Mouse (Mus musculus): Measurements from ENCODE around the gene Manbal. TPM values are rescaled to one million over a fixed set of nuclear protein-coding genes. Genes with fewer than 3 reads are reported as not detected.

Gene Manbal
- polyA plus RNA-seq, 2 experiments = 9.1 to 14.6 TPM

DNA sequence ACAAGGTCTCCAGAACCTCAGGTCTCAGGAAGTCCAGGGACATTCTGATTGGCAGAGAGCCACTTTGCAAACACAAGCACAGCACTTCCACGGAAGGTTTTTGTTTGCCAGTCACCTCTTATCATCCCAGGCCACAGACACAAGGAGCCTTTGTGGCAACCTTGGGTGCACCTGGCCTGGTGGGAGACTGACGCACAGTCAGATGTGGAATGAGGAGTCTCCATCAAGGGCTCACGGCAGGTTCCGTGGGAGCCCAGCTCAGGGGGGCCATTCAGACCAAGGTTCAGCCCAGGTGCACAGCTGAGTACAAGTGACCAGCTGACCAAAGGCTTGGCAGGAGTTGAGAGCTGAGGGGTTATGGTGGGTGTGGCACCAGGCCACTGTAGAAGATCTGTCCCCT lies 30.0 kb downstream of the Manbal start:
- ATAC-seq (ENCODE audit: insufficient read depth) = no peak
- DNase-seq (ENCODE audit: low read depth in 3 of 3, low spot score in 3 of 3) = no peak
- no peaks in the 10 kb centered on the region for H3K27me3 ChIP-seq (ENCODE audit: control insufficient read depth, insufficient read depth, low read length)
- TF ChIP-seq EP300 (IDR thresholded peaks at IDR 0.05; ENCODE audit: low read depth) = no peak
- TF ChIP-seq CTCF (IDR thresholded peaks at IDR 0.05; ENCODE audit: low read depth) = no peak
- H3K4me2 ChIP-seq (ENCODE audit: low read depth) = no peak overlapping the region
- no peaks in the 10 kb centered on the region for H3K9me3 ChIP-seq (ENCODE audit: control insufficient read depth, low read length)
- H3K36me3 ChIP-seq (replicated peaks; ENCODE audit: control insufficient read depth, insufficient read depth, low read depth) = no peaks in the 10 kb centered on the region
- H3K27ac ChIP-seq = no peak overlapping the region
- 71% methylated on average over 4 of the region's 4 CpGs for WGBS (ENCODE audit: insufficient replicate concordance)
- H3K4me1 ChIP-seq (replicated peaks; ENCODE audit: control insufficient read depth in 2 of 2, insufficient read depth in 2 of 2, low read length in 1 of 2) = 0 out of 4 replicates have a peak, but pooled peaks cover 0 to 3% of the 10 kb centered on the region in 2 experiments
- no peak overlapping the region for H3K4me3 ChIP-seq (ENCODE audit: insufficient read depth in 1 of 2, low read depth in 2 of 2, low read length in 2 of 2)
- H3K9ac ChIP-seq (replicated peaks) = no peak overlapping the region

DNA sequence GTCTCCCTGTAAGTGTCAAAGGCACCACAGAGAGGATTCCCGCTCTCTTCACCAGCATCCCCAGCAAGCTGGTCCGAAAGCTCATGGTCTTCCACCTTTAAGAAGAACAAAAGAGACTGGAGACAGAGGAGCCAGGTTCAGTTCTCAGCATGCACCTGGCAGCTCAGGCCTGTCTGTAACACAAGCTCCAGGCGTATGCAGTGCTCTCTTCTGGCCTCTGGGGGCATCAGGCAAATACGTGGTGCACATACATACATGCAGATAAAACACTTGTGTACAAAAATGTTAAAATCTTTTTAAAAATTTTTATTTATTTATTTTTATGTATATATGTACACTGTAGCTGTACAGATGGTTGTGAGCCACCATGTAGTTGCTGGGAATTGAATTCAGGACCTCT lies 31.1 kb downstream of the Manbal start:
- Histone ChIP-seq H3K4me1 (replicated peaks; ENCODE audit: control insufficient read depth in 2 of 2, insufficient read depth in 2 of 2, low read length in 1 of 2) (0 out of 4 replicates have a peak, but pooled peaks cover 0 to 3% of the 10 kb centered on the region in 2 experiments), H3K27ac (no peak overlapping the region), H3K9me3 (ENCODE audit: control insufficient read depth, low read length) (no peaks in the 10 kb centered on the region), H3K9ac (replicated peaks) (no peak overlapping the region), H3K27me3 (ENCODE audit: control insufficient read depth, insufficient read depth, low read length) (no peaks in the 10 kb centered on the region), H3K36me3 (replicated peaks; ENCODE audit: control insufficient read depth, insufficient read depth, low read depth) (no peaks in the 10 kb centered on the region), H3K4me3 (ENCODE audit: insufficient read depth in 1 of 2, low read depth in 2 of 2, low read length in 2 of 2) (no peak overlapping the region), H3K4me2 (ENCODE audit: low read depth) (no peak overlapping the region)
- no peak for ATAC-seq (ENCODE audit: insufficient read depth)
- TF ChIP-seq CTCF (IDR thresholded peaks at IDR 0.05; ENCODE audit: low read depth) = peak; percentile 36
- TF ChIP-seq EP300 (IDR thresholded peaks at IDR 0.05; ENCODE audit: low read depth) = no peak
- no peak for DNase-seq (ENCODE audit: low read depth in 3 of 3, low spot score in 3 of 3)
- WGBS (ENCODE audit: insufficient replicate concordance) = 82% methylated on average over 4 of the region's 4 CpGs

DNA sequence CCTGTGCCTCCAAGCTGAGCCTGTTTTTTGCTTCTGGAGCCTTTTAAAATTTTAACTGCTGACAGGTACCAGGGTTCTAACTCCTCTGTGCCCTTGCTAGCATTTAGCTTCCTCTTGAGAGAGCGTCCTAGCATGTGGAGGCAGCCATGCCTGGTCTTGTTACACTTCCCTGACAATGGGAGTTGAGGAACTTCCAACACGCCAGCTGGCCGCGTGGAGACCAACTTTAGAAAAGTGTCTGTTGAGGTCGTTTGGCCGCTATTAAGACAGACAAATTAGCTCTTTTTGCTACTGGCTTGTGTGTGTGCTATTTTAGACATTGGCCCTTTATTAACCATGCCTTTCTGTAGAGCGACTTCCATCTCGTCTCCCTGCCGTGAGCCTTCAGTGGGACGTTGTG lies 32.4 kb downstream of the Manbal start:
- no peak overlapping the region for H3K27ac ChIP-seq
- ATAC-seq (ENCODE audit: insufficient read depth) = no peak
- H3K4me1 ChIP-seq (replicated peaks; ENCODE audit: control insufficient read depth in 2 of 2, insufficient read depth in 2 of 2, low read length in 1 of 2) = no peaks in the 10 kb centered on the region
- no peak for TF ChIP-seq EP300 (IDR thresholded peaks at IDR 0.05; ENCODE audit: low read depth)
- no peak for TF ChIP-seq CTCF (IDR thresholded peaks at IDR 0.05; ENCODE audit: low read depth)
- no peak overlapping the region for H3K4me2 ChIP-seq (ENCODE audit: low read depth)
- H3K27me3 ChIP-seq (ENCODE audit: control insufficient read depth, insufficient read depth, low read length) = no peaks in the 10 kb centered on the region
- WGBS (ENCODE audit: insufficient replicate concordance) = 67% methylated on average over 10 of the region's 10 CpGs
- no peaks in the 10 kb centered on the region for H3K36me3 ChIP-seq (replicated peaks; ENCODE audit: control insufficient read depth, insufficient read depth, low read depth)
- no peak overlapping the region for H3K4me3 ChIP-seq (ENCODE audit: insufficient read depth in 1 of 2, low read depth in 2 of 2, low read length in 2 of 2)
- H3K9ac ChIP-seq (replicated peaks) = no peak overlapping the region
- no peaks in the 10 kb centered on the region for H3K9me3 ChIP-seq (ENCODE audit: control insufficient read depth, low read length)
- DNase-seq (ENCODE audit: low read depth in 3 of 3, low spot score in 3 of 3) = no peak

- Histone ChIP-seq H3K4me2 (ENCODE audit: low read depth) (no peak overlapping the region), H3K4me3 (ENCODE audit: insufficient read depth in 1 of 2, low read depth in 2 of 2, low read length in 2 of 2) (no peak overlapping the region), H3K9me3 (ENCODE audit: control insufficient read depth, low read length) (no peaks in the 10 kb centered on the region), H3K36me3 (replicated peaks; ENCODE audit: control insufficient read depth, insufficient read depth, low read depth) (no peaks in the 10 kb centered on the region), H3K27me3 (ENCODE audit: control insufficient read depth, insufficient read depth, low read length) (no peaks in the 10 kb centered on the region), H3K4me1 (replicated peaks; ENCODE audit: control insufficient read depth in 2 of 2, insufficient read depth in 2 of 2, low read length in 1 of 2) (no peaks in the 10 kb centered on the region), H3K27ac (no peak overlapping the region), H3K9ac (replicated peaks) (no peak overlapping the region)
- 59% methylated on average over 6 of the region's 6 CpGs for WGBS (ENCODE audit: insufficient replicate concordance)
- DNase-seq (ENCODE audit: low read depth in 3 of 3, low spot score in 3 of 3) (no peak), ATAC-seq (ENCODE audit: insufficient read depth) (no peak)
- no peak for TF ChIP-seq CTCF (IDR thresholded peaks at IDR 0.05; ENCODE audit: low read depth)
- TF ChIP-seq EP300 (IDR thresholded peaks at IDR 0.05; ENCODE audit: low read depth) = no peak
These were observed 33.1 kb downstream of the Manbal start for GRCm38 (mm10) chr2:157400491-157400890.

GRCm38 (mm10) chr2:157401261-157401660 lies 33.9 kb downstream of the Manbal start:
- ATAC-seq (ENCODE audit: insufficient read depth) (no peak), DNase-seq (ENCODE audit: low read depth in 3 of 3, low spot score in 3 of 3) (no peak)
- H3K27me3 ChIP-seq (ENCODE audit: control insufficient read depth, insufficient read depth, low read length) = no peaks in the 10 kb centered on the region
- no peak overlapping the region for H3K4me3 ChIP-seq (ENCODE audit: insufficient read depth in 1 of 2, low read depth in 2 of 2, low read length in 2 of 2)
- TF ChIP-seq CTCF (IDR thresholded peaks at IDR 0.05; ENCODE audit: low read depth) (no peak), EP300 (IDR thresholded peaks at IDR 0.05; ENCODE audit: low read depth) (no peak)
- WGBS (ENCODE audit: insufficient replicate concordance) = 63% methylated on average over 2 of the region's 2 CpGs
- H3K9ac ChIP-seq (replicated peaks) = no peak overlapping the region
- H3K4me2 ChIP-seq (ENCODE audit: low read depth) = no peak overlapping the region
- H3K27ac ChIP-seq = no peak overlapping the region
- no peaks in the 10 kb centered on the region for H3K36me3 ChIP-seq (replicated peaks; ENCODE audit: control insufficient read depth, insufficient read depth, low read depth)
- no peaks in the 10 kb centered on the region for H3K4me1 ChIP-seq (replicated peaks; ENCODE audit: control insufficient read depth in 2 of 2, insufficient read depth in 2 of 2, low read length in 1 of 2)
- no peaks in the 10 kb centered on the region for H3K9me3 ChIP-seq (ENCODE audit: control insufficient read depth, low read length)

Data from liver, embryonic 14.5 days (tissue).